Mouse (Mus musculus) kidney, adult 2 months (tissue): Measurements from ENCODE around the gene Uaca.

Experiments used
- CTCF ChIP-seq: fragments of 200-500 bp; conservative IDR thresholded peaks from 2 replicates; pipeline ENCODE4 v1.5.1; 2011; ENCODE audit warnings: low read depth, mild to moderate bottlenecking, control low read depth, low read length, moderate library complexity, mixed read lengths; ENCODE audit not compliant: insufficient read depth, insufficient read length
- POLR2A ChIP-seq: fragments of 200-500 bp; IDR thresholded peaks from one replicate; pipeline ENCODE4 v1.6.1; 2011; ENCODE audit warnings: low read depth, low read length, control low read depth

- TF ChIP-seq CTCF (no peak), POLR2A (no peak)
Observed at GRCm38 (mm10) chr9:60751971-60752370, 42.4 kb upstream of the Uaca start.
